Mouse (Mus musculus): ENCODE measurements around the gene Fhit. TPM values are rescaled to one million over a fixed set of nuclear protein-coding genes. Genes with fewer than 3 reads are reported as not detected.

Fhit gene
- polyA plus RNA-seq, 1 experiment from 2014 or later, result 5.0 TPM

DNA sequence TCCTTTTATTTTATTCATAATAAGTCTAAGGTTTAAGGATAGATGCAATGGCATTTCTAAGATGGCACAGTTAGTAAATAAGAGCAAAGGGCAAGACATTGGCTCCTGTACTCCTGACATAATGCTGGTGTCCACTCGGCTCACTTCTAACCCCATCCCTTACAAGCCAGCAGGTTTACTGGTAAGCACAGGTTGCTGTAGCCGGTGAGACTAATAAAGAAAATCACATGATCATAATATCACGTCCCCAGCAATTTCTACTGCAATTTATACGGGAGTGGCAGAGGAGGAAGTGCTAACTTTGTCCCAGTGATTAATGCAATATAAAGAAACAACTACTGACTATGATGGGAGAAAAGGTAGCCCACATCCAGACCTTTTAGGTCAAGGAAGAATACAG, 956.5 kb downstream of the Fhit start:
- Histone ChIP-seq H3K27me3 (ENCODE audit: control insufficient read depth, insufficient read depth, low read length) (no peaks in the 10 kb centered on the region), H3K9me3 (replicated peaks; ENCODE audit: control insufficient read depth, low read length) (no peaks in the 10 kb centered on the region), H3K4me1 (ENCODE audit: control insufficient read depth, insufficient read depth, low read length) (no peaks in the 10 kb centered on the region), H3K27ac (replicated peaks; ENCODE audit: low read depth, low read length) (no peak overlapping the region), H3K4me2 (ENCODE audit: low read depth, low read length) (no peak overlapping the region), H3K4me3 (ENCODE audit: low read depth, low read length) (no peak overlapping the region), H3K36me3 (replicated peaks; ENCODE audit: control insufficient read depth, insufficient read depth, low read depth, low read length) (no peaks in the 10 kb centered on the region), H3K9ac (replicated peaks; ENCODE audit: low read length) (no peak overlapping the region)
- DNase-seq (ENCODE audit: low spot score) (no peak), ATAC-seq (replicated peaks; ENCODE audit: insufficient number of reproducible peaks, low FRiP score, low TSS enrichment, low read depth) (no peak)
- whole genome bisulfite sequencing, result 80% methylated on average over 4 of the region's 4 CpGs

- Histone ChIP-seq H3K27ac (replicated peaks; ENCODE audit: low read depth, low read length) (no peak overlapping the region), H3K4me1 (ENCODE audit: control insufficient read depth, insufficient read depth, low read length) (no peaks in the 10 kb centered on the region), H3K27me3 (ENCODE audit: control insufficient read depth, insufficient read depth, low read length) (no peaks in the 10 kb centered on the region), H3K4me2 (ENCODE audit: low read depth, low read length) (no peak overlapping the region), H3K9ac (replicated peaks; ENCODE audit: low read length) (no peak overlapping the region), H3K36me3 (replicated peaks; ENCODE audit: control insufficient read depth, insufficient read depth, low read depth, low read length) (no peaks in the 10 kb centered on the region), H3K4me3 (ENCODE audit: low read depth, low read length) (no peak overlapping the region), H3K9me3 (replicated peaks; ENCODE audit: control insufficient read depth, low read length) (no peaks in the 10 kb centered on the region)
- ATAC-seq (replicated peaks; ENCODE audit: insufficient number of reproducible peaks, low FRiP score, low TSS enrichment, low read depth), result no peak
- DNase-seq (ENCODE audit: low spot score), result no peak
- WGBS, result 78% methylated on average over 5 of the region's 5 CpGs
Measured at GRCm38 (mm10) chr14:10194130-10194529, 967.7 kb downstream of the Fhit start.

DNA sequence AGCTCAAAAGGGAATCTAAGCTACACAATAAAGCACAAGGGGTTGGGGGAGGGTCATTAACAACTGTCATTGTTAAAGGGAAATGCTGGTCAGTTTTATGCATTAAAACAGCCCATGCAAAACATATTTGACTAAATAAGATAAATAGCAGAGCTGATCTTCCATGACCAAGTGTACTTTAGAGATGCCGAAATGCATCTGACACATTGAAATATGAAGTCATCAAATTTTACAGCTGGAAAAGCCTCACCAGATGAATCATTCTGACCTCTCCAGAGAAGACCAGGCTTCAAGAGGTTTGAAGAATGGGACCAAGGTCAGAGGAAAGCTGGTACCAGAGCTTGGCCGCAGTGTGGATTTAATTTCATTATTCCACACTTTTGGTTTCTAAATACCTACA, 990.1 kb downstream of the Fhit start:
- 91% methylated on average over 2 of the region's 2 CpGs for WGBS
- Histone ChIP-seq H3K4me2 (ENCODE audit: low read depth, low read length) (no peak overlapping the region), H3K9me3 (replicated peaks; ENCODE audit: control insufficient read depth, low read length) (no peaks in the 10 kb centered on the region), H3K4me1 (ENCODE audit: control insufficient read depth, insufficient read depth, low read length) (no peaks in the 10 kb centered on the region), H3K36me3 (replicated peaks; ENCODE audit: control insufficient read depth, insufficient read depth, low read depth, low read length) (no peaks in the 10 kb centered on the region), H3K4me3 (ENCODE audit: low read depth, low read length) (no peak overlapping the region), H3K9ac (replicated peaks; ENCODE audit: low read length) (no peak overlapping the region), H3K27ac (replicated peaks; ENCODE audit: low read depth, low read length) (no peak overlapping the region), H3K27me3 (ENCODE audit: control insufficient read depth, insufficient read depth, low read length) (no peaks in the 10 kb centered on the region)
- no peak for ATAC-seq (replicated peaks; ENCODE audit: insufficient number of reproducible peaks, low FRiP score, low TSS enrichment, low read depth)
- DNase-seq (ENCODE audit: low spot score), result no peak

- ATAC-seq (replicated peaks; ENCODE audit: insufficient number of reproducible peaks, low FRiP score, low TSS enrichment, low read depth), result no peak
- no peak overlapping the region for H3K4me2 ChIP-seq (ENCODE audit: low read depth, low read length)
Measured at GRCm38 (mm10) chr14:10166641-10167429, 995.0 kb downstream of the Fhit start.

DNA sequence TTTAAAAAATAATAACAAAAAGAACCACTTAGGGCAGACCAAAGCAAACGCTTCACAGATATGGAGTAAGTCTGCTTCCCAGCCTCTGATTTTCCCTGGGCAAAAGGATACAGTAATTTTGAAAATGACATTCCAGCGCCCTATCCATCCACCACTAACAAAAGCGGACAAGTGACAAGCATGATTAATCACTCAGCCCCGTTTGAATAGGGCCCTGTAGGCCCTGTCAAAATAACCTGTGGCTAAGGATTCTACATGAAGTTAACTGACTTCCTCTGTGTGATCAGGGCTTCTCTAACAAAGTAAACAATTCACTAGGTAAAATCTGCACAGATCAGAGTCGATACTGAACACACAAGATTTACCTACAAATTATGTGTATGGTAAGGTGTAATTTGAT, 1012.0 kb downstream of the Fhit start:
- no peaks in the 10 kb centered on the region for H3K9me3 ChIP-seq (replicated peaks; ENCODE audit: control insufficient read depth, low read length)
- DNase-seq (ENCODE audit: low spot score) (peak; percentile 28), ATAC-seq (replicated peaks; ENCODE audit: insufficient number of reproducible peaks, low FRiP score, low TSS enrichment, low read depth) (0 out of 2 replicates have a peak, but pooled peaks have one; percentile 39)
- no peaks in the 10 kb centered on the region for H3K36me3 ChIP-seq (replicated peaks; ENCODE audit: control insufficient read depth, insufficient read depth, low read depth, low read length)
- H3K9ac ChIP-seq (replicated peaks; ENCODE audit: low read length), result no peak overlapping the region
- H3K27ac ChIP-seq (replicated peaks; ENCODE audit: low read depth, low read length), result no peak overlapping the region
- H3K4me2 ChIP-seq (ENCODE audit: low read depth, low read length), result no peak overlapping the region
- no peak overlapping the region for H3K4me3 ChIP-seq (ENCODE audit: low read depth, low read length)
- no peaks in the 10 kb centered on the region for H3K4me1 ChIP-seq (ENCODE audit: control insufficient read depth, insufficient read depth, low read length)
- WGBS, result 39% methylated on average over 5 of the region's 5 CpGs
- H3K27me3 ChIP-seq (ENCODE audit: control insufficient read depth, insufficient read depth, low read length), result no peaks in the 10 kb centered on the region

More at GRCm38 (mm10) chr14:10166641-10167429, 995.0 kb downstream of the Fhit start:
- Histone ChIP-seq H3K36me3 (replicated peaks; ENCODE audit: control insufficient read depth, insufficient read depth, low read depth, low read length) (no peaks in the 10 kb centered on the region), H3K9ac (replicated peaks; ENCODE audit: low read length) (no peak overlapping the region), H3K9me3 (replicated peaks; ENCODE audit: control insufficient read depth, low read length) (no peaks in the 10 kb centered on the region), H3K4me3 (ENCODE audit: low read depth, low read length) (no peak overlapping the region), H3K4me1 (ENCODE audit: control insufficient read depth, insufficient read depth, low read length) (no peaks in the 10 kb centered on the region), H3K27me3 (ENCODE audit: control insufficient read depth, insufficient read depth, low read length) (no peaks in the 10 kb centered on the region), H3K27ac (replicated peaks; ENCODE audit: low read depth, low read length) (no peak overlapping the region)
- peak; percentile 1 for DNase-seq (ENCODE audit: low spot score)
- WGBS, result 73% methylated on average over 6 of the region's 6 CpGs

GRCm38 (mm10) chr14:10139311-10139710, 1022.5 kb downstream of the Fhit start:
- DNase-seq (ENCODE audit: low spot score) (no peak), ATAC-seq (replicated peaks; ENCODE audit: insufficient number of reproducible peaks, low FRiP score, low TSS enrichment, low read depth) (no peak)
- Histone ChIP-seq H3K4me1 (ENCODE audit: control insufficient read depth, insufficient read depth, low read length) (no peaks in the 10 kb centered on the region), H3K9ac (replicated peaks; ENCODE audit: low read length) (no peak overlapping the region), H3K9me3 (replicated peaks; ENCODE audit: control insufficient read depth, low read length) (no peaks in the 10 kb centered on the region), H3K27ac (replicated peaks; ENCODE audit: low read depth, low read length) (no peak overlapping the region), H3K27me3 (ENCODE audit: control insufficient read depth, insufficient read depth, low read length) (no peaks in the 10 kb centered on the region), H3K4me3 (ENCODE audit: low read depth, low read length) (no peak overlapping the region), H3K4me2 (ENCODE audit: low read depth, low read length) (no peak overlapping the region), H3K36me3 (replicated peaks; ENCODE audit: control insufficient read depth, insufficient read depth, low read depth, low read length) (no peaks in the 10 kb centered on the region)

DNA sequence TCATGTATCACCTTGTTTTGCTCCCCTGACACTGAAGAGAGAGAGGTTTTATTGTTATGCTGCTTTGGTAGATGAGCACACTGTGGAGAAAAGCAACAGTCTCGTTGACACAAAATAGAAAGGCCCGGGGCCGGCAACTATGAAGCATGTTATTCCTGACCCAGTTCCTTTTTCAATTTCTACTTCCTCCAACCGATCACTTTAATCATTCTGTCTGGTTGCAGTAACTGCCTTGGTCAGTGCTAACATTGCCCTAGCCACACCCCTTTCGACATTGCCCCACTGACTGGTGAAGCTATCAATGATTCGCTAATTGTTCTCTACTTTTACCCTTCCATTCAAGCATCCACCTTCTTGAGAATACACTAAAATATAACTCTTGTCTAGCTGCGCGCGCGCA, 1028.0 kb downstream of the Fhit start:
- H3K36me3 ChIP-seq (replicated peaks; ENCODE audit: control insufficient read depth, insufficient read depth, low read depth, low read length), result no peaks in the 10 kb centered on the region

GRCm38 (mm10) chr14:10129675-10130074, 1032.2 kb downstream of the Fhit start:
- no peak overlapping the region for H3K4me3 ChIP-seq (ENCODE audit: low read depth, low read length)
- 90% methylated on average over 4 of the region's 4 CpGs for WGBS
- H3K4me1 ChIP-seq (ENCODE audit: control insufficient read depth, insufficient read depth, low read length), result no peaks in the 10 kb centered on the region
- no peak overlapping the region for H3K9ac ChIP-seq (replicated peaks; ENCODE audit: low read length)
- no peak overlapping the region for H3K4me2 ChIP-seq (ENCODE audit: low read depth, low read length)
- no peak overlapping the region for H3K27ac ChIP-seq (replicated peaks; ENCODE audit: low read depth, low read length)
- no peak for ATAC-seq (replicated peaks; ENCODE audit: insufficient number of reproducible peaks, low FRiP score, low TSS enrichment, low read depth)
- no peak for DNase-seq (ENCODE audit: low spot score)
- H3K9me3 ChIP-seq (replicated peaks; ENCODE audit: control insufficient read depth, low read length), result no peaks in the 10 kb centered on the region
- H3K27me3 ChIP-seq (ENCODE audit: control insufficient read depth, insufficient read depth, low read length), result no peaks in the 10 kb centered on the region
- no peaks in the 10 kb centered on the region for H3K36me3 ChIP-seq (replicated peaks; ENCODE audit: control insufficient read depth, insufficient read depth, low read depth, low read length)

More for the DNA sequence above, 1028.0 kb downstream of the Fhit start:
- Histone ChIP-seq H3K27ac (replicated peaks; ENCODE audit: low read depth, low read length) (no peak overlapping the region), H3K9me3 (replicated peaks; ENCODE audit: control insufficient read depth, low read length) (no peaks in the 10 kb centered on the region), H3K4me3 (ENCODE audit: low read depth, low read length) (no peak overlapping the region), H3K27me3 (ENCODE audit: control insufficient read depth, insufficient read depth, low read length) (no peaks in the 10 kb centered on the region), H3K4me2 (ENCODE audit: low read depth, low read length) (no peak overlapping the region), H3K9ac (replicated peaks; ENCODE audit: low read length) (no peak overlapping the region), H3K4me1 (ENCODE audit: control insufficient read depth, insufficient read depth, low read length) (no peaks in the 10 kb centered on the region)
- DNase-seq (ENCODE audit: low spot score) (no peak), ATAC-seq (replicated peaks; ENCODE audit: insufficient number of reproducible peaks, low FRiP score, low TSS enrichment, low read depth) (no peak)
- 94% methylated on average over 10 of the region's 10 CpGs for WGBS
